Mouse (Mus musculus) cortical plate, adult 2 months (tissue): ENCODE measurements around the gene Ttc7b.

Experiments
- CTCF ChIP-seq: fragments of 200-500 bp; IDR thresholded peaks from 2 replicates; pipeline ENCODE4 v1.5.1; 2011; ENCODE audit warnings: mild to moderate bottlenecking, control low read depth, low read length; ENCODE audit not compliant: insufficient read depth; ENCODE audit errors: extremely low read depth
- POLR2A ChIP-seq: fragments of 200-500 bp; IDR thresholded peaks from 2 replicates; pipeline ENCODE4 v1.6.1; 2011; ENCODE audit warnings: mild to moderate bottlenecking, low read length, control low read depth; ENCODE audit not compliant: insufficient read depth; ENCODE audit errors: extremely low read depth

- TF ChIP-seq CTCF (no peak), POLR2A (no peak)
Observed at GRCm38 (mm10) chr12:100408714-100409113, 111.9 kb downstream of the Ttc7b start.
